Mouse (Mus musculus) left cerebral cortex, adult 8-10 months (tissue): ENCODE measurements around the gene Msl2. TPM values are rescaled to one million over a fixed set of nuclear protein-coding genes. Genes with fewer than 3 reads are reported as not detected.

Source experiments
- DNase-seq, 2 experiments: peaks; one replicate each; pipeline ENCODE4 v3.0.0; 2022; ENCODE audit warnings: low spot score in 2 of 2
- total RNA-seq, 4 experiments: library from RNA; stranded (reverse); gene quantifications; 2 replicates each; pipeline ENCODE4 v1.2.4; 2022

Gene Msl2
- total RNA-seq, 4 experiments from 2014 or later = 61.4 to 70.4 (median 65.8) TPM

DNA sequence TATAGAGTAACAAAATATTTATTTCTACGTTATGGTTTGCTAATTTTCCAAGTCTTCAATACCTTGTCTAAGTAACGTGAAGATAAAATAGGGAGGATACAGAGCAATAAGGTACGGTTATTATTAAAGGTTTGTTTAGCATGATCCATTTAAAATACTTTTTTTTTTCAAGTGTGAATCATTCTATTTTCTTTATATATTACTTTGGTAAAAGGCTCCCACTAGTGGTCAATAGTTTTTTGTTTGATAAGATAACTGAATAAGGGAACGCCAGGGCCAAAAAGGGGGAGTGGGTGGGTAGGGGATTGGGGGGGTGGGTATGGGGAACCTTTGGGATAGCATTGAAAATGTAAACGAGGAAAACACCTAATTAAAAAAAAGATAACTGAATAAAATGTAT lies 79.0 kb downstream of the Msl2 start:
- DNase-seq = no peak

Other genes with a start within 250 kb of the Msl2 start
- gene Pccb, start 39.2 kb upstream of the Msl2 start, total RNA-seq = 10 to 100 TPM; 42.0 to 51.2 (median 46.6) TPM
- gene Ppp2r3a, start 177.7 kb downstream of the Msl2 start, total RNA-seq = 10 to 100 TPM; 26.1 to 31.9 (median 27.8) TPM